Mouse (Mus musculus) neural tube, postnatal 0 days (tissue): ENCODE measurements around the gene Mterf1a. TPM values are rescaled to one million over a fixed set of nuclear protein-coding genes. Genes with fewer than 3 reads are reported as not detected.

ENCODE experiments used
- polyA plus RNA-seq: library from polyadenylated mRNA; unstranded; fragments of >200 nt; fragmentation: Nextera tagmentation; extraction: Ambion mirVana; gene quantifications from 2 replicates; pipeline ENCODE4 v1.2.1, GENCODE M21; 2015

Mterf1a gene
- polyA plus RNA-seq, result 4.0 and 4.5 TPM in 2 replicates

GRCm38 (mm10) chr5:3893459-3894293 lies at the start of gene Mterf1a:
TSS of gene Mterf1a (minus strand) at chr5:3893933.

GRCm38 (mm10) chr5:3927801-3928689 lies 34.3 kb upstream of the Mterf1a start, which contains the start of gene Akap9:
TSS of gene Akap9 (plus strand) at chr5:3928054.

GRCm38 (mm10) chr5:3845026-3845425 lies 48.7 kb downstream of the Mterf1a start, which contains the start of gene Lrrd1:
TSS of gene Lrrd1 (plus strand) at chr5:3845173.

Other genes with a start within 250 kb of the Mterf1a start
- gene Tmbim7, start 242.8 kb downstream of the Mterf1a start, polyA plus RNA-seq, result not detected in 2 replicates
- gene Gatad1, start 236.7 kb downstream of the Mterf1a start, polyA plus RNA-seq, result 82.0 and 90.8 TPM in 2 replicates
- gene Ankib1, start 91.0 kb downstream of the Mterf1a start, polyA plus RNA-seq, result 18.1 and 19.5 TPM in 2 replicates
- gene Krit1, start 90.7 kb downstream of the Mterf1a start, polyA plus RNA-seq, result 30.6 and 32.2 TPM in 2 replicates
- 0.05 and 0.08 TPM in 2 replicates for gene Lrrd1, start 48.8 kb downstream of the Mterf1a start, polyA plus RNA-seq
- gene Akap9, start 34.1 kb upstream of the Mterf1a start, polyA plus RNA-seq, result 213 and 220 TPM in 2 replicates
- gene Cyp51, start 210.8 kb upstream of the Mterf1a start, polyA plus RNA-seq, result 93.8 and 107 TPM in 2 replicates